Mouse (Mus musculus): Measurements from ENCODE around the gene A630095N17Rik.

- TF ChIP-seq GATA1 (IDR thresholded peaks at IDR 0.05; ENCODE audit: borderline replicate concordance, low read length) (no peak), FLI1 (IDR thresholded peaks at IDR 0.05; ENCODE audit: low read length) (no peak)
Observed at GRCm38 (mm10) chr1:75243411-75243810, 11.5 kb upstream of the A630095N17Rik start.

Measured in megakaryocyte, embryonic 14.5 days (primary cell).